ENCODE assay signal across 8 mouse cellular contexts in genomic region chr7:45742338-45742737, GRCm38 (mm10). TPM values are rescaled to one million over a fixed set of nuclear protein-coding genes. Genes with fewer than 3 reads are reported as not detected.
DNase-seq lines count a peak whose midpoint lies in the region; ATAC-seq and TF ChIP-seq lines count a peak whose summit lies in the region.

No protein-coding gene starts in this region.

- peak in 1 of 2 experiments; percentile 74; a peak in 2 of 4 replicates for TF ChIP-seq CTCF in CH12.LX (conservative IDR thresholded peaks at IDR 0.05 in 1 of 2, IDR thresholded peaks at IDR 0.05 in 1 of 2; ENCODE audit: low read depth in 2 of 2, low read length in 2 of 2)
- peak; percentile 59 for TF ChIP-seq CTCF in intestine, postnatal 0 days (IDR thresholded peaks at IDR 0.05; ENCODE audit: low read depth)
- TF ChIP-seq CTCF in lung, postnatal 0 days (IDR thresholded peaks at IDR 0.05): peak; percentile 52
- peak; percentile 58 for TF ChIP-seq CTCF in stomach, postnatal 0 days (IDR thresholded peaks at IDR 0.05; ENCODE audit: low read depth)

- no peak for DNase-seq in heart, adult 18-20 months
- DNase-seq in CH12.LX (ENCODE audit: extremely low read depth): peak; percentile 69
- no peak for DNase-seq in embryonic facial prominence, embryonic 10.5 days (ENCODE audit: low spot score)
- DNase-seq in lung, postnatal 0 days (ENCODE audit: low spot score): peak; percentile 79
- peak; percentile 57 for DNase-seq in stomach, postnatal 0 days (ENCODE audit: low spot score)
- no peak for DNase-seq in retina, postnatal 1 day

- H3K4me3 ChIP-seq in heart, embryonic 12.5 days: peak overlapping the region; percentile 30
- H3K4me3 ChIP-seq in CH12.LX (replicated peaks in 1 of 3; ENCODE audit: low read depth in 2 of 3, low read length in 2 of 3, poor library complexity in 1 of 3): no peak overlapping the region
- H3K4me3 ChIP-seq in embryonic facial prominence, embryonic 10.5 days: peak overlapping the region; percentile 42
- no peak overlapping the region for H3K4me3 ChIP-seq in intestine, postnatal 0 days (ENCODE audit: low read depth, low read length)
- peak overlapping the region; percentile 24 for H3K4me3 ChIP-seq in lung, postnatal 0 days (ENCODE audit: low read depth, low read length)
- no peak overlapping the region for H3K4me3 ChIP-seq in stomach, postnatal 0 days (ENCODE audit: low read depth, low read length)

- 35% methylated on average over 19 of the region's 19 CpGs for WGBS in heart, embryonic 12.5 days
- WGBS in embryonic facial prominence, embryonic 10.5 days: 36% methylated on average over 19 of the region's 19 CpGs
- WGBS in intestine, postnatal 0 days: 32% methylated on average over 19 of the region's 19 CpGs
- 26% methylated on average over 19 of the region's 19 CpGs for WGBS in lung, postnatal 0 days
- WGBS in stomach, postnatal 0 days: 31% methylated on average over 19 of the region's 19 CpGs

- 0 out of 2 replicates have a peak, but pooled peaks cover 5% of the 10 kb centered on the region for H3K4me1 ChIP-seq in heart, embryonic 12.5 days (replicated peaks)
- peaks cover 5 to 12% of the 10 kb centered on the region in 2 experiments for H3K4me1 ChIP-seq in CH12.LX (ENCODE audit: control insufficient read depth in 1 of 2, insufficient read depth in 2 of 2)
- peaks cover 9% of the 10 kb centered on the region for H3K4me1 ChIP-seq in embryonic facial prominence, embryonic 10.5 days
- no peaks in the 10 kb centered on the region for H3K4me1 ChIP-seq in intestine, postnatal 0 days (replicated peaks; ENCODE audit: control insufficient read depth, insufficient read depth, low read length)
- H3K4me1 ChIP-seq in lung, postnatal 0 days (ENCODE audit: insufficient read depth, low read depth, low read length): no peaks in the 10 kb centered on the region
- no peaks in the 10 kb centered on the region for H3K4me1 ChIP-seq in stomach, postnatal 0 days (replicated peaks; ENCODE audit: control insufficient read depth, insufficient read depth)

- no peaks in the 10 kb centered on the region for H3K36me3 ChIP-seq in heart, embryonic 12.5 days
- H3K36me3 ChIP-seq in CH12.LX (replicated peaks in 1 of 2; ENCODE audit: control insufficient read depth in 1 of 2, insufficient read depth in 1 of 2, low read length in 1 of 2): no peaks in the 10 kb centered on the region
- no peaks in the 10 kb centered on the region for H3K36me3 ChIP-seq in embryonic facial prominence, embryonic 10.5 days (replicated peaks)
- H3K36me3 ChIP-seq in intestine, postnatal 0 days (ENCODE audit: control insufficient read depth, insufficient read depth): no peaks in the 10 kb centered on the region
- no peaks in the 10 kb centered on the region for H3K36me3 ChIP-seq in lung, postnatal 0 days (ENCODE audit: insufficient read depth, low read length)
- no peaks in the 10 kb centered on the region for H3K36me3 ChIP-seq in stomach, postnatal 0 days (ENCODE audit: control insufficient read depth, insufficient read depth, low read length)

- peak overlapping the region; percentile 60 for H3K4me2 ChIP-seq in heart, embryonic 12.5 days
- H3K4me2 ChIP-seq in CH12.LX (ENCODE audit: insufficient read depth, low read depth, poor library complexity, severe bottlenecking): peak overlapping the region; percentile 30; the same call in 1 of the 2 replicates
- H3K4me2 ChIP-seq in intestine, postnatal 0 days (replicated peaks; ENCODE audit: low read depth): peak overlapping the region; percentile 45
- peak overlapping the region; percentile 48 for H3K4me2 ChIP-seq in lung, postnatal 0 days (replicated peaks; ENCODE audit: low read depth, low read length)
- peak overlapping the region; percentile 43 for H3K4me2 ChIP-seq in stomach, postnatal 0 days (replicated peaks; ENCODE audit: low read depth)

- no peak overlapping the region for H3K27ac ChIP-seq in heart, embryonic 12.5 days (ENCODE audit: poor library complexity, severe bottlenecking)
- H3K27ac ChIP-seq in CH12.LX (ENCODE audit: insufficient read depth, low read depth): no peak overlapping the region
- H3K27ac ChIP-seq in embryonic facial prominence, embryonic 10.5 days (replicated peaks): no peak overlapping the region
- H3K27ac ChIP-seq in intestine, postnatal 0 days (ENCODE audit: low read depth, low read length): no peak overlapping the region
- no peak overlapping the region for H3K27ac ChIP-seq in lung, postnatal 0 days (ENCODE audit: low read length)
- no peak overlapping the region for H3K27ac ChIP-seq in stomach, postnatal 0 days (replicated peaks)

- peak; percentile 49 for TF ChIP-seq RAD21 in CH12.LX (IDR thresholded peaks at IDR 0.05; ENCODE audit: low read depth, low read length)

- ATAC-seq in heart, embryonic 12.5 days (ENCODE audit: insufficient number of reproducible peaks, low FRiP score): no peak
- no peak for ATAC-seq in intestine, postnatal 0 days
- ATAC-seq in lung, postnatal 0 days: peak; percentile 68
- ATAC-seq in stomach, postnatal 0 days (ENCODE audit: low FRiP score, low TSS enrichment): peak; percentile 33

- peaks cover 3% of the 10 kb centered on the region for H3K9me3 ChIP-seq in heart, embryonic 12.5 days (replicated peaks)
- H3K9me3 ChIP-seq in CH12.LX (replicated peaks; ENCODE audit: low read length): peaks cover 6% of the 10 kb centered on the region
- 0 out of 2 replicates have a peak, but pooled peaks cover 4% of the 10 kb centered on the region for H3K9me3 ChIP-seq in embryonic facial prominence, embryonic 10.5 days
- H3K9me3 ChIP-seq in intestine, postnatal 0 days (ENCODE audit: control insufficient read depth): no peaks in the 10 kb centered on the region
- no peaks in the 10 kb centered on the region for H3K9me3 ChIP-seq in lung, postnatal 0 days (ENCODE audit: low read length)
- no peaks in the 10 kb centered on the region for H3K9me3 ChIP-seq in stomach, postnatal 0 days (ENCODE audit: control insufficient read depth, low read length)

- H3K9ac ChIP-seq in heart, embryonic 12.5 days: peak overlapping the region; percentile 42; the same call in 1 of the 2 replicates
- H3K9ac ChIP-seq in CH12.LX (ENCODE audit: insufficient read depth, low read depth): no peak overlapping the region
- no peak overlapping the region for H3K9ac ChIP-seq in intestine, postnatal 0 days (ENCODE audit: low read depth, low read length)
- no peak overlapping the region for H3K9ac ChIP-seq in lung, postnatal 0 days (replicated peaks; ENCODE audit: low read depth)
- 0 out of 2 replicates have a peak overlapping the region, but pooled peaks have one; percentile 4 for H3K9ac ChIP-seq in stomach, postnatal 0 days (ENCODE audit: low read length)

- TF ChIP-seq EP300 in CH12.LX (IDR thresholded peaks at IDR 0.05; ENCODE audit: low read length): no peak
- TF ChIP-seq EP300 in lung, postnatal 0 days (IDR thresholded peaks at IDR 0.05): no peak
- no peak for TF ChIP-seq EP300 in stomach, postnatal 0 days (optimal IDR thresholded peaks at IDR 0.05)

- in situ Hi-C loops in CH12.LX (cut with MboI; ENCODE audit: low pct_ligation_motif_present, low pct_unique_long_range_greater_than_20kb, low sequenced_read_pairs): loop anchor here (5.0 kb wide), 1 partner anchor 60 kb away; no protein-coding TSS in a partner anchor

- no peaks in the 10 kb centered on the region for H3K79me2 ChIP-seq in CH12.LX (replicated peaks; ENCODE audit: control insufficient read depth, extremely low read depth, insufficient read depth, poor library complexity, severe bottlenecking)

- peaks cover 7% of the 10 kb centered on the region for H3K27me3 ChIP-seq in heart, embryonic 12.5 days (replicated peaks)
- peaks cover 12% of the 10 kb centered on the region for H3K27me3 ChIP-seq in CH12.LX (replicated peaks)
- peaks cover 16% of the 10 kb centered on the region for H3K27me3 ChIP-seq in embryonic facial prominence, embryonic 10.5 days (replicated peaks; ENCODE audit: low read depth, poor library complexity, severe bottlenecking)
- H3K27me3 ChIP-seq in intestine, postnatal 0 days (replicated peaks; ENCODE audit: control insufficient read depth, insufficient read depth, low read length): no peaks in the 10 kb centered on the region
- no peaks in the 10 kb centered on the region for H3K27me3 ChIP-seq in lung, postnatal 0 days (replicated peaks; ENCODE audit: insufficient read depth, low read length)
- H3K27me3 ChIP-seq in stomach, postnatal 0 days (ENCODE audit: control insufficient read depth, insufficient read depth, low read length): no peaks in the 10 kb centered on the region

- no peak for TF ChIP-seq POLR2A in CH12.LX (IDR thresholded peaks at IDR 0.05; ENCODE audit: low read depth, low read length)

- dilution Hi-C loops in CH12.LX (cut with MboI; ENCODE audit: extremely low pct_ligation_motif_present, extremely low pct_unique_long_range_greater_than_20kb, low sequenced_read_pairs): no loop called here

RNA-seq across cellular contexts. Expression of gene Spaca4, which starts 16.7 kb away (rescaled TPM):
- polyA plus RNA-seq in heart, embryonic 12.5 days (2016; fragmentation: Nextera tagmentation; extraction: Ambion mirVana): not detected in 2 replicates
- total RNA-seq in heart, adult 18-20 months (2021): not detected
- total RNA-seq in CH12.LX (2012; rRNA removed) (0.21 TPM in 1 of 2 replicates, not detected in the other), CH12.LX (2014; rRNA removed) (not detected in 2 replicates)
- 0.35 TPM in 1 of 2 replicates, not detected in the other for polyA plus RNA-seq in CH12.LX (2012; ENCODE audit: insufficient read length, low read depth)
- polyA plus RNA-seq in embryonic facial prominence, embryonic 10.5 days (2016; fragmentation: Nextera tagmentation; extraction: Ambion mirVana): 0.22 TPM in 1 of 2 replicates, not detected in the other
- polyA plus RNA-seq in intestine, postnatal 0 days (2015; fragmentation: Nextera tagmentation; extraction: Ambion mirVana): 0.17 and 0.22 TPM in 2 replicates
- polyA plus RNA-seq in lung, postnatal 0 days (2015; fragmentation: Nextera tagmentation; extraction: Ambion mirVana): not detected in 2 replicates
- polyA plus RNA-seq in stomach, postnatal 0 days (2015; fragmentation: Nextera tagmentation; extraction: Ambion mirVana): 0.39 and 0.56 TPM in 2 replicates

RNA-seq across cellular contexts. Expression of gene Fam83e, which starts 21.3 kb away (rescaled TPM):
- polyA plus RNA-seq in heart, embryonic 12.5 days (2016; fragmentation: Nextera tagmentation; extraction: Ambion mirVana): 0.29 and 0.33 TPM in 2 replicates
- under 1 TPM; 0.30 to 0.62 TPM for total RNA-seq in heart, adult 18-20 months (2021)
- total RNA-seq in CH12.LX (2012; rRNA removed): 1.3 and 1.4 TPM in 2 replicates
- total RNA-seq in CH12.LX (2014; rRNA removed): 0.13 and 0.39 TPM in 2 replicates
- polyA plus RNA-seq in CH12.LX (2012; ENCODE audit: insufficient read length, low read depth): 0.40 and 0.74 TPM in 2 replicates
- polyA plus RNA-seq in embryonic facial prominence, embryonic 10.5 days (2016; fragmentation: Nextera tagmentation; extraction: Ambion mirVana): 1.8 and 2.2 TPM in 2 replicates
- 16.6 and 16.7 TPM in 2 replicates for polyA plus RNA-seq in intestine, postnatal 0 days (2015; fragmentation: Nextera tagmentation; extraction: Ambion mirVana)
- 1.7 and 2.3 TPM in 2 replicates for polyA plus RNA-seq in lung, postnatal 0 days (2015; fragmentation: Nextera tagmentation; extraction: Ambion mirVana)
- polyA plus RNA-seq in stomach, postnatal 0 days (2015; fragmentation: Nextera tagmentation; extraction: Ambion mirVana): 21.6 and 24.8 TPM in 2 replicates

RNA-seq across cellular contexts. Expression of gene Sphk2, which starts 24.5 kb away (rescaled TPM):
- 18.5 and 20.0 TPM in 2 replicates for polyA plus RNA-seq in heart, embryonic 12.5 days (2016; fragmentation: Nextera tagmentation; extraction: Ambion mirVana)
- total RNA-seq in heart, adult 18-20 months (2021): 10 to 100 TPM; 18.4 to 20.2 TPM
- 16.6 and 19.2 TPM in 2 replicates for total RNA-seq in CH12.LX (2012; rRNA removed)
- 7.3 and 9.4 TPM in 2 replicates for total RNA-seq in CH12.LX (2014; rRNA removed)
- 21.8 and 22.4 TPM in 2 replicates for polyA plus RNA-seq in CH12.LX (2012; ENCODE audit: insufficient read length, low read depth)
- 41.5 and 42.1 TPM in 2 replicates for polyA plus RNA-seq in embryonic facial prominence, embryonic 10.5 days (2016; fragmentation: Nextera tagmentation; extraction: Ambion mirVana)
- 55.1 and 55.9 TPM in 2 replicates for polyA plus RNA-seq in intestine, postnatal 0 days (2015; fragmentation: Nextera tagmentation; extraction: Ambion mirVana)
- 17.9 and 18.2 TPM in 2 replicates for polyA plus RNA-seq in lung, postnatal 0 days (2015; fragmentation: Nextera tagmentation; extraction: Ambion mirVana)
- 23.6 and 24.5 TPM in 2 replicates for polyA plus RNA-seq in stomach, postnatal 0 days (2015; fragmentation: Nextera tagmentation; extraction: Ambion mirVana)

RNA-seq across cellular contexts. Expression of gene Rpl18, which starts 27.1 kb away (rescaled TPM):
- polyA plus RNA-seq in heart, embryonic 12.5 days (2016; fragmentation: Nextera tagmentation; extraction: Ambion mirVana): 603 and 625 TPM in 2 replicates
- total RNA-seq in heart, adult 18-20 months (2021): 100 to 1,000 TPM; 574 to 615 TPM
- total RNA-seq in CH12.LX (2012; rRNA removed): 3,614 and 3,766 TPM in 2 replicates
- 3,153 and 3,204 TPM in 2 replicates for total RNA-seq in CH12.LX (2014; rRNA removed)
- 2,393 and 2,438 TPM in 2 replicates for polyA plus RNA-seq in CH12.LX (2012; ENCODE audit: insufficient read length, low read depth)
- polyA plus RNA-seq in embryonic facial prominence, embryonic 10.5 days (2016; fragmentation: Nextera tagmentation; extraction: Ambion mirVana): 1,168 and 1,206 TPM in 2 replicates
- polyA plus RNA-seq in intestine, postnatal 0 days (2015; fragmentation: Nextera tagmentation; extraction: Ambion mirVana): 708 and 740 TPM in 2 replicates
- 720 and 782 TPM in 2 replicates for polyA plus RNA-seq in lung, postnatal 0 days (2015; fragmentation: Nextera tagmentation; extraction: Ambion mirVana)
- 893 and 919 TPM in 2 replicates for polyA plus RNA-seq in stomach, postnatal 0 days (2015; fragmentation: Nextera tagmentation; extraction: Ambion mirVana)

RNA-seq across cellular contexts. Expression of gene Dbp, which starts 37.5 kb away (rescaled TPM):
- 4.1 and 5.3 TPM in 2 replicates for polyA plus RNA-seq in heart, embryonic 12.5 days (2016; fragmentation: Nextera tagmentation; extraction: Ambion mirVana)
- total RNA-seq in heart, adult 18-20 months (2021): 10 to 100 TPM; 12.1 to 15.0 TPM
- total RNA-seq in CH12.LX (2012; rRNA removed) (7.9 and 8.5 TPM in 2 replicates), CH12.LX (2014; rRNA removed) (11.0 and 12.4 TPM in 2 replicates)
- polyA plus RNA-seq in CH12.LX (2012; ENCODE audit: insufficient read length, low read depth): 7.2 and 10.4 TPM in 2 replicates
- 3.6 and 4.3 TPM in 2 replicates for polyA plus RNA-seq in embryonic facial prominence, embryonic 10.5 days (2016; fragmentation: Nextera tagmentation; extraction: Ambion mirVana)
- 6.9 and 8.6 TPM in 2 replicates for polyA plus RNA-seq in intestine, postnatal 0 days (2015; fragmentation: Nextera tagmentation; extraction: Ambion mirVana)
- polyA plus RNA-seq in lung, postnatal 0 days (2015; fragmentation: Nextera tagmentation; extraction: Ambion mirVana): 6.8 and 9.4 TPM in 2 replicates
- polyA plus RNA-seq in stomach, postnatal 0 days (2015; fragmentation: Nextera tagmentation; extraction: Ambion mirVana): 8.8 and 12.6 TPM in 2 replicates

Comparison
In these comparisons a context has a peak if more than half of its experiments do, and no peak if none do; other contexts are left out.
1. ATAC-seq: peak in lung, postnatal 0 days (single experiment) and stomach, postnatal 0 days (single experiment); none in heart, embryonic 12.5 days (single experiment) and intestine, postnatal 0 days (single experiment).
2. H3K4me3 ChIP-seq: peak in heart, embryonic 12.5 days (single experiment), embryonic facial prominence, embryonic 10.5 days (single experiment) and lung, postnatal 0 days (single experiment); none in CH12.LX (0 of 3), intestine, postnatal 0 days (single experiment) and stomach, postnatal 0 days (single experiment).
3. H3K9ac ChIP-seq: peak in heart, embryonic 12.5 days (single experiment) and stomach, postnatal 0 days (single experiment); none in CH12.LX (single experiment), intestine, postnatal 0 days (single experiment) and lung, postnatal 0 days (single experiment).
4. DNase-seq: peak in CH12.LX (single experiment), lung, postnatal 0 days (single experiment) and stomach, postnatal 0 days (single experiment); none in heart, adult 18-20 months (0 of 2), embryonic facial prominence, embryonic 10.5 days (single experiment) and retina, postnatal 1 day (single experiment).
5. Peak in every context shown above with its lines, with median percentiles within 50 percentile points of each other: H3K4me2 ChIP-seq.